Mouse (Mus musculus) kidney, adult 18-20 months (tissue): Measurements from ENCODE around the gene Pofut1.
A peak's percentile ranks its signal among the peaks of the same experiment; 100 is the strongest.

Experiments used
- DNase-seq: peaks from one replicate; pipeline ENCODE4 v3.0.0; 2021

Gene Pofut1

GRCm38 (mm10) chr2:153290938-153291928 lies 49.9 kb downstream of the Pofut1 start, which contains the start of gene Kif3b:
Kif3b (plus strand) TSS chr2:153291413.
- peak; percentile 85 for DNase-seq

DNA sequence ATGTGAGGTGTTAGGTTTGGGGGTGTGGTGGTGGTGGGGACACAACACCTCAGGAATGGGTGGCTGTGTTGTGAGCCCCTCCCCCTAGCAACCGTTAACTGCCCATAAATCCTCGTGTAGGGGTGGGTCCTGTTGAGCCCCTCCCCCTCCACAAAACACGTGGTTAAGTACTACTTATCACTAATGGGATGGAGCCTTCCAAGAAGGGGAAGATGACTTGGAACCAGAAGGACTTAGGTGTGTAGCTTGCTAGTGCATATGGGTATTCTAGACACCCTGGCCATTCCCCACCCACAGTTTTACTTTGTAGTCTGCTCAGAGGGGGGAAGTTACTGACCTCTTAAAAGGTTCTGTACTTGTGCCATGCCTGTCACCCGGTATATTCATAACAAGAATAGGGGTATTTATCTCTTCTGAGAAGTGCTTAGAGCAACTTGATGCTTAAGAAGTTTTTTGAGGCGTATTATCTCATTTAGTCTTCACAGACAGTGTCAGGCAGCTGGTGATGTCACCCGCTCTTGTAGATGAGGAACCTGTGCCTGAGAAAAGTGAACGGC lies 51.0 kb downstream of the Pofut1 start:
- no peak for DNase-seq

DNA sequence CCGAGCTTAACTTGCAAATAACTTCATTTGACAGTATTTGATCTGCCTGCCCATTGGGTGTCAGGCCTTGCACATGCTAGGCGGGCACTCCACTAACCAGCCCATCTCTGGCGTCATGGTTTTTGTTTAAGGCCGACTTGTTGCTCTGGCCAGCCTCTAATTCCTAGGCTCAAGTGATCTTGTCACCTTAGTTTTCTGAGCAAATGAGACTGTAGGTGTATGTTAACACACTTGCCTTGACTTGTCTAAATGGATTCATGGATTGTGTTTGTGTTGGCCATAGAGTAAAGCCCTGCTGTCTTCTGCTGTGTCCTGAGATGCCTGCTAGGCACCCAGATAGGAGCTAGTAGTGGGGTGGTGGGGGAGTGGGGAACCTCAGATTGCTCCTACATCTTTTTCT lies 53.9 kb downstream of the Pofut1 start:
- DNase-seq, result no peak

- DNase-seq, result no peak
These were observed 56.4 kb downstream of the Pofut1 start for GRCm38 (mm10) chr2:153297771-153298170.

GRCm38 (mm10) chr2:153298460-153298859 lies 57.1 kb downstream of the Pofut1 start:
- no peak for DNase-seq

- DNase-seq, result no peak
These were observed 57.5 kb downstream of the Pofut1 start for GRCm38 (mm10) chr2:153298863-153299262.

- DNase-seq, result no peak
These were observed 59.8 kb downstream of the Pofut1 start for GRCm38 (mm10) chr2:153301123-153301522.

GRCm38 (mm10) chr2:153305240-153305639 lies 63.9 kb downstream of the Pofut1 start:
- peak; percentile 25 for DNase-seq

GRCm38 (mm10) chr2:153308586-153308985 lies 67.3 kb downstream of the Pofut1 start:
- no peak for DNase-seq

DNA sequence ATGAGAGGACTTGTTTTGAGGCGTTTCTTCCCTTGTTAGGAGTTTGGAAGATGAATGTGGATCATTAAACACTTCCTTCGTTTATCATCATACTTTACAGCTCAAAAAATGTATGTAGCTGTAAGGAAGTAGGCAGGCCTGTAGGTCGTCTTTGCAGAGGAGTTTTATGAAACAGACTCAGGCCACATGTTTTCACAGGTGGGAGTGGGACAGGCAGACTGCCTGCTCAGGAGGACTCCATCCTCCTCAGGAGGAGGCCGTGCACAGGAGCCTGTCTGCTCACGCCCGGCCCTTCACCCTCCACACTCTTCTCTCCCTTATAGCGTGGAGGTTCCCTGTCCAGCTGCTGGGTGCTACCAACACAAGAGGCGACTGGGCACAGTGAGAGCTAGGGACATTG lies 67.8 kb downstream of the Pofut1 start:
- no peak for DNase-seq

- no peak for DNase-seq
These were observed 68.9 kb downstream of the Pofut1 start for GRCm38 (mm10) chr2:153310228-153310627.

DNA sequence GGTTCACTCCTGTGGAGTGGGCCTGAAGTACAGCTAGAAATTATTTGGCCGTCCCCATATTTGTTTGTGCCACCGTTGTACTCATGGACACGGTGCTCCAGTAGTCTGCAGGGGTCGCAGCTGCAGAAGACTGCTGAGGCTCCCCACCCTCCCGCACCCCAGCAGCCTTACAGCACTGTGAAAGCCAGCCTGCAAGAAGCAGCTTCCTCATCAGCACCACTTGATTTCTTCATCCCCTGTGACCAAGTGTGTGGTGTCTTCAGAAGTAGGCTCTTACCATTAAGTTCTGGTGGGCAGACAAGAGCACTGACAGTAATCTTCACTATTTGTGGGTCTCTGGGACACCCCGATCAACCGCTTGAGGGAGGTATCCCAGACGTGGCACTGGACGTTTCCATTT lies 71.6 kb downstream of the Pofut1 start:
- DNase-seq, result no peak

- no peak for DNase-seq
These were observed 77.1 kb downstream of the Pofut1 start for GRCm38 (mm10) chr2:153318408-153318807.

GRCm38 (mm10) chr2:153319036-153319643 lies 77.8 kb downstream of the Pofut1 start:
- no peak for DNase-seq
